Mouse (Mus musculus) intestine, embryonic 15.5 days (tissue): ENCODE results near the gene Hoxa11. TPM values are rescaled to one million over a fixed set of nuclear protein-coding genes. Genes with fewer than 3 reads are reported as not detected.

ENCODE experiments used
- ATAC-seq: fragments of 200-750 bp; cut with Nextera tagmentation; 2 replicates; pipeline ENCODE4 v1.8.0; 2017; ENCODE audit warnings: moderate TSS enrichment, moderate library complexity
- H3K27ac ChIP-seq: fragments of 300-500 bp; sonication (generic); 2 replicates; pipeline ENCODE4 v1.5.1; 2015; ENCODE audit warnings: mild to moderate bottlenecking, inconsistent platforms
- H3K27me3 ChIP-seq: fragments of 300-500 bp; sonication (generic); replicated peaks from 2 replicates; pipeline ENCODE4 v1.6.1; 2015; ENCODE audit warnings: inconsistent platforms
- H3K36me3 ChIP-seq: fragments of 300-500 bp; sonication (generic); 2 replicates; pipeline ENCODE4 v1.6.1; 2015; ENCODE audit warnings: inconsistent platforms
- H3K4me1 ChIP-seq: fragments of 300-500 bp; sonication (generic); replicated peaks from 2 replicates; pipeline ENCODE4 v1.6.1; 2015; ENCODE audit warnings: inconsistent platforms
- H3K4me2 ChIP-seq: fragments of 300-500 bp; sonication (generic); replicated peaks from 2 replicates; pipeline ENCODE4 v1.6.1; 2015; ENCODE audit warnings: mild to moderate bottlenecking, inconsistent platforms
- H3K4me3 ChIP-seq: fragments of 300-500 bp; sonication (generic); replicated peaks from 2 replicates; pipeline ENCODE4 v1.5.1; 2015; ENCODE audit warnings: inconsistent platforms
- H3K9ac ChIP-seq: fragments of 300-500 bp; sonication (generic); 2 replicates; pipeline ENCODE4 v1.6.1; 2015; ENCODE audit warnings: inconsistent platforms
- H3K9me3 ChIP-seq: fragments of 300-500 bp; sonication (generic); 2 replicates; pipeline ENCODE4 v1.6.1; 2016; ENCODE audit warnings: inconsistent platforms
- WGBS: fragments of 180-500 bp; shearing (Covaris S2); methylation state at CpG from one replicate; pipeline ENCODE4 v1.1.7; 2015; 5-methylcytosine and 5-hydroxymethylcytosine counted together
- polyA plus RNA-seq: library from polyadenylated mRNA; unstranded; fragments of >200 nt; fragmentation: Nextera tagmentation; extraction: Ambion mirVana; gene quantifications from 2 replicates; pipeline ENCODE4 v1.2.1, GENCODE M21; 2015

The Hoxa11 gene
- polyA plus RNA-seq, 1 experiment from 2014 or later: 3.3 TPM

- WGBS: 3% methylated on average over 24 of the region's 24 CpGs
- no peak overlapping the region for H3K4me3 ChIP-seq
- H3K27me3 ChIP-seq: peaks cover 87% of the 10 kb centered on the region
- no peak overlapping the region for H3K27ac ChIP-seq
- H3K4me2 ChIP-seq: no peak overlapping the region
- H3K4me1 ChIP-seq: peaks cover 13% of the 10 kb centered on the region
- H3K9ac ChIP-seq: no peak overlapping the region
- no peaks in the 10 kb centered on the region for H3K36me3 ChIP-seq
- no peak for ATAC-seq
- no peaks in the 10 kb centered on the region for H3K9me3 ChIP-seq
These were observed 17.1 kb upstream of the Hoxa11 start for GRCm38 (mm10) chr6:52262463-52263320.

DNA sequence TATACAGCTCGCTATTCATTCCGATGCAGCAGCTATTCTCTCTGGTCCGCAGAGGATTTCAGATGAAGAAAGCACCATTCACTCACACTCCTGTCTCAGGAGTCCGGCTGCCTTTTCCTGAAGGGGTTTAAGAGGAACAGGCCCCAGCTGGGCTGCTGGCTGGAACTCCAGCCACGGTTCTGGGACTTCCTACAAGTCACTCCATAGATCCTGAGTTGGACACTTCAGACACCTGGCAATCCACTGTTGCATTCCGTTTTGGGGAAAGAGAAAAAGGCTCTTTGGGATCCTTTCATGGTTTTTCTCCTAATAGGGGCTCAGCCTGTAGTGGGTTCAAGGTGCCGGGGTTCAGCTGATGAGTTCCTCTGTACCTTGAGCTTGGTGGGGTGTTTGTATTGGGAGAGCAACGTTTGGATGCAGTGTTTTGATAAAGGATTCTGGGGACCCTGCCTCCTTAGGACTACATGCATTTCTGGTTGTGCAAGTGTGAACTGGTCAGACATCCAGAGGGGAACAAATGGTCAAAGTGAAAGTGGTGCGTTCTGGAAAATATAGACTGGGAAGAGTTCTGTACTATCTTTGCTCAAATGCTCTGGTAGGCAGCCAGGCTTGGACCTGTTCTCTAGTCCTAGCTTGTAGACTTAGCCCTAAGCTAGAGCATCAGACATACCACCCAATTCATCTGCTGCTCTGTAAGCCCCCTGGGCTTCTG lies 16.3 kb upstream of the Hoxa11 start:
- Histone ChIP-seq H3K4me3 (no peak overlapping the region), H3K27me3 (peaks cover 86% of the 10 kb centered on the region), H3K9ac (no peak overlapping the region)

GRCm38 (mm10) chr6:52260654-52261575 lies 15.3 kb upstream of the Hoxa11 start, which contains the start of gene Hoxa13:
Gene Hoxa13 (minus strand): TSS chr6:52260880.
- Histone ChIP-seq H3K9ac (peak within 1 kb of the TSS; percentile 20; the same call in 1 of the 2 replicates), H3K36me3 (no peaks in the 10 kb centered on the region), H3K9me3 (no peaks in the 10 kb centered on the region), H3K4me2 (peak within 1 kb of the TSS; percentile 79), H3K4me1 (peaks cover 13% of the 10 kb centered on the region), H3K4me3 (peak within 1 kb of the TSS; percentile 44), H3K27ac (no peak within 1 kb of the TSS), H3K27me3 (peaks cover 82% of the 10 kb centered on the region)
- under 1% methylated on average over 60 of the region's 72 CpGs for WGBS
- ATAC-seq: peak; percentile 84

More for the DNA sequence above, 16.3 kb upstream of the Hoxa11 start:
- Histone ChIP-seq H3K9me3 (no peaks in the 10 kb centered on the region), H3K4me2 (no peak overlapping the region), H3K27ac (no peak overlapping the region), H3K36me3 (no peaks in the 10 kb centered on the region), H3K4me1 (peaks cover 13% of the 10 kb centered on the region)
- WGBS: 7% methylated on average over 9 of the region's 9 CpGs
- ATAC-seq: no peak

DNA sequence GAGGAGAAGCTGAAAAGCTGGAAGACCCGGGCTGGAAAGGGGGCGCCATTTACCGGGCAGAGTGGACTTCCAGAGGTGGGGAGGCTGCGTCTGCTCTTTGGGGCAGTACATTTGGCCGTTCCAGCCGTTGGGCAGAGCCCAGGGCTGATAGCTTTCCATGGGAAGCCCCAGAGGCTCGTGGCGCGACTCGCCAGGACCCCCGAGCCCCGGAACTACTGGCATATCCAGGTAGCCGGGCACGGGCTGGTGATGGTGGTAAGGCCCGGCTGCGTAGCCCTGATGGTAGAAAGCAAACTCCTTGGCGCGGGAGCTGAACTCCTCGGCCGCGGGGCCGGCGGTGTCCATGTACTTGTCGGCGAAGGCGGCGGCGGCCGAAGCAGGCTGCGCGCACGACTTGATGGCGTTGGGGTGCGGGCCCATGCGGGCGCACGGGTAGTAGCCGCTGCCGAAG lies 14.2 kb upstream of the Hoxa11 start:
- Histone ChIP-seq H3K4me1 (peaks cover 13% of the 10 kb centered on the region), H3K27ac (no peak overlapping the region), H3K36me3 (no peaks in the 10 kb centered on the region), H3K4me2 (peak overlapping the region; percentile 79), H3K27me3 (peaks cover 78% of the 10 kb centered on the region), H3K9ac (peak overlapping the region; percentile 20; the same call in 1 of the 2 replicates), H3K4me3 (peak overlapping the region; percentile 44), H3K9me3 (no peaks in the 10 kb centered on the region)
- under 1% methylated on average over 39 of the region's 39 CpGs for WGBS
- peak; percentile 54 for ATAC-seq

GRCm38 (mm10) chr6:52259081-52259790 lies 13.6 kb upstream of the Hoxa11 start:
- Histone ChIP-seq H3K9ac (no peak overlapping the region), H3K4me2 (peak overlapping the region; percentile 79), H3K36me3 (no peaks in the 10 kb centered on the region), H3K4me1 (peaks cover 13% of the 10 kb centered on the region), H3K27me3 (peaks cover 73% of the 10 kb centered on the region), H3K27ac (no peak overlapping the region), H3K4me3 (peak overlapping the region; percentile 44), H3K9me3 (no peaks in the 10 kb centered on the region)
- peak; percentile 50; the same call in 1 of the 2 replicates for ATAC-seq
- 2% methylated on average over 25 of the region's 25 CpGs for WGBS

GRCm38 (mm10) chr6:52256956-52257355 lies 11.3 kb upstream of the Hoxa11 start:
- Histone ChIP-seq H3K27me3 (peaks cover 73% of the 10 kb centered on the region), H3K4me2 (no peak overlapping the region), H3K9me3 (no peaks in the 10 kb centered on the region), H3K36me3 (no peaks in the 10 kb centered on the region), H3K4me3 (no peak overlapping the region), H3K27ac (no peak overlapping the region), H3K9ac (no peak overlapping the region), H3K4me1 (peaks cover 17% of the 10 kb centered on the region)
- WGBS: under 1% methylated on average over 6 of the region's 6 CpGs
- ATAC-seq: no peak

DNA sequence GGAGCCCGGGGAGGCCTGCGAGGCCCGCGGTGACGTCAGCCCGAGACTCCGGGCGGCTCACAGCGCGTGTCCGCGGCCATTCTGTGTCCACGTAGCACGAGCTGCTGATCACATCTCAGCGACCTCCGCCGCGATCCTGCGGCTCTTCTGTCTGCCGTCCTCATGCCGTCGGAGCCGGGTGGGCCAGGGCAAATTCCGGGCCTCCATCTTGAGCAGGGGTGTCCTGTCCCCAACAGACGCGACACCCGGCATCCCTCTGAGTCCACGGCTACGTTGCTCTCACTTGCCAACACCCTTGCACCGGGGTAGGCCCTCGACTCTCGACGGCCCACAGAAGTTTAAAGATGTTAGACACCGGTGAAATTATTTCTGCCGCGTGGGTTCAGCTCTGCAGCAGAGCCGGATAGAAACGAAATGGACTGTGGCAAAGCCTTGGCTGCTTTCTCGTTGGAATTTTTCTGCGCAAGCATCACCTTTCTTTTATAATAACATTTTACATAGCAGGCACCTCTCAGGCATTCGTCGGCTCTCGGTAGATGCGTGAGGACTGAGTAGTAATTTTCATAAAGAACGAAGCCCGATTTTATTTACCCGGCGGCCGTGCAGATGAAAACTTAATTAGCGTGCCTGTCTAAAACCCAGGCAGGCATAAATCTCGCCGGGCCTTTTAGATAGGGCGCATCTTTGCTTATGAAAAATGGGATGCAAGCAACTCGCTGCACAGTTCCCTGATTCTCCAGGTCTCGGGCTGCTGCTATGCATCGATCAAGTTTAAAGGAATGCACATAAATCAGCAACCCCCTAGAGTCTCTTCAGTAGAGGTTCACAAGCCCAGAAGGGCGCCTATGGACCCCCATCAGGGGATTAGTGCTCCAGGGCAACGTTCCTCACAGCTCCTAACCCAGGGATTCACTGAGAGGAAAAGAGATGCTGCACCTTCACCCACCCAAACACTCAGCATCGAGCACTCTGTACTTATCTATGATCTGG lies 8.2 kb upstream of the Hoxa11 start:
- no peak for ATAC-seq
- H3K4me2 ChIP-seq: peak overlapping the region; percentile 39; the same call in 1 of the 2 replicates

DNA sequence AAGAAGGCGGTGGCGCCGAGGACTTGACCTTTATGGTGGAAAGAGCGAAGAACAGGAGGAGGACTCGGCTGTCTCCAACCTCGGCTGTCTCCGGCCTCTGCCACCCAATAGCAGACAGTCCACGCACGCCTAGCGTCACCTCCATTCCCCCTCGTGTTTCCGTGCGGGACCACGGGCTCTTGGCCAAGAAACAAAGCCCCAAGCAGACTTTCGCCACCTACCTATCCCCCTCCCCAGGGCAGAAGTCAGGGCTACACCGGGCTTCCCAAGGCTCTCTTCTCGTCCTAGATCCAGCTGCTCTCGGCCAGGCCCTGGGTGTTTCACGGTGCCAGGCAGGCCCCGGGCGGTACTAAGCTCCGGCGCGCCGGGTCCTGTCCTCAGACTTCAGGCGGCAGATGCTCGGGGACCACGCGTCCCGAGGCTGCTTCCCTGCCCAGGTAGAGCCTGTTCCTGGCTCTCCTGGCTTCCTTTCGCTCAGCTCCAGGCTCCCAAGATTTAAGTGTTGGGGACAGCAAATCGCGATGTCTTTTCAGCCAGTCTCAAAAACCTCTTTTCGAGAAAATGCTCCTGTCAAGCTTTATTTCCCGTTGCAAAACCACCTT lies 7.3 kb upstream of the Hoxa11 start:
- Histone ChIP-seq H3K36me3 (no peaks in the 10 kb centered on the region), H3K9me3 (no peaks in the 10 kb centered on the region), H3K9ac (no peak overlapping the region), H3K27me3 (peaks cover 77% of the 10 kb centered on the region), H3K4me1 (0 out of 2 replicates have a peak, but pooled peaks cover 4% of the 10 kb centered on the region), H3K4me3 (peak overlapping the region; percentile 10; the same call in 1 of the 2 replicates), H3K4me2 (peak overlapping the region; percentile 39; the same call in 1 of the 2 replicates), H3K27ac (no peak overlapping the region)
- WGBS: 3% methylated on average over 35 of the region's 35 CpGs
- ATAC-seq: no peak

More for the DNA sequence above, 8.2 kb upstream of the Hoxa11 start:
- 2% methylated on average over 59 of the region's 59 CpGs for WGBS
- Histone ChIP-seq H3K4me3 (peak overlapping the region; percentile 20), H3K4me1 (0 out of 2 replicates have a peak, but pooled peaks cover 4% of the 10 kb centered on the region), H3K9me3 (no peaks in the 10 kb centered on the region), H3K27me3 (peaks cover 75% of the 10 kb centered on the region), H3K36me3 (no peaks in the 10 kb centered on the region), H3K9ac (no peak overlapping the region), H3K27ac (no peak overlapping the region)

GRCm38 (mm10) chr6:52252016-52252774 lies 6.6 kb upstream of the Hoxa11 start:
- Histone ChIP-seq H3K4me3 (no peak overlapping the region), H3K9me3 (no peaks in the 10 kb centered on the region), H3K27me3 (peaks cover 82% of the 10 kb centered on the region), H3K27ac (no peak overlapping the region), H3K36me3 (no peaks in the 10 kb centered on the region), H3K4me2 (no peak overlapping the region), H3K9ac (no peak overlapping the region), H3K4me1 (0 out of 2 replicates have a peak, but pooled peaks cover 4% of the 10 kb centered on the region)
- WGBS: 4% methylated on average over 24 of the region's 24 CpGs
- ATAC-seq: no peak
